Mouse (Mus musculus) neural tube, embryonic 12.5 days (tissue): ENCODE results near the gene Olfr1506. TPM values are rescaled to one million over a fixed set of nuclear protein-coding genes. Genes with fewer than 3 reads are reported as not detected.
"Not testable (repeated sequence)": the region's sequence is repeated elsewhere in the genome, so short reads cannot be mapped to it uniquely, and the experiment has no call there.

Experiments used
- ATAC-seq: fragments of 200-750 bp; cut with Nextera tagmentation; 2 replicates; pipeline ENCODE4 v1.8.0; 2017; ENCODE audit warnings: low read depth, mild to moderate bottlenecking, moderate TSS enrichment, moderate library complexity; ENCODE audit not compliant: low FRiP score
- H3K27ac ChIP-seq: fragments of 300-500 bp; sonication (generic); 2 replicates; pipeline ENCODE4 v1.5.1; 2016
- H3K27me3 ChIP-seq: fragments of 300-500 bp; sonication (generic); replicated peaks from 2 replicates; pipeline ENCODE4 v1.6.1; 2016; ENCODE audit warnings: mild to moderate bottlenecking
- H3K36me3 ChIP-seq: fragments of 300-500 bp; sonication (generic); 2 replicates; pipeline ENCODE4 v1.6.1; 2016; ENCODE audit warnings: mild to moderate bottlenecking
- H3K4me1 ChIP-seq: fragments of 300-500 bp; sonication (generic); 2 replicates; pipeline ENCODE4 v1.6.1; 2016
- H3K4me2 ChIP-seq: fragments of 300-500 bp; sonication (generic); replicated peaks from 2 replicates; pipeline ENCODE4 v1.6.1; 2016; ENCODE audit warnings: mild to moderate bottlenecking
- H3K4me3 ChIP-seq: fragments of 300-500 bp; sonication (generic); 2 replicates; pipeline ENCODE4 v1.5.1; 2016
- H3K9ac ChIP-seq: fragments of 300-500 bp; sonication (generic); 2 replicates; pipeline ENCODE4 v1.6.1; 2016; ENCODE audit warnings: mild to moderate bottlenecking
- H3K9me3 ChIP-seq: fragments of 300-500 bp; sonication (generic); 2 replicates; pipeline ENCODE4 v1.6.1; 2016; ENCODE audit warnings: mild to moderate bottlenecking
- WGBS: fragments of 180-500 bp; shearing (Covaris S2); methylation state at CpG from one replicate; pipeline ENCODE4 v1.1.7; 2016; 5-methylcytosine and 5-hydroxymethylcytosine counted together
- polyA plus RNA-seq: library from polyadenylated mRNA; unstranded; fragments of >200 nt; fragmentation: Nextera tagmentation; extraction: Ambion mirVana; gene quantifications from 2 replicates; pipeline ENCODE4 v1.2.1, GENCODE M21; 2016

Olfr1506 gene
- polyA plus RNA-seq: not detected in 2 replicates

DNA sequence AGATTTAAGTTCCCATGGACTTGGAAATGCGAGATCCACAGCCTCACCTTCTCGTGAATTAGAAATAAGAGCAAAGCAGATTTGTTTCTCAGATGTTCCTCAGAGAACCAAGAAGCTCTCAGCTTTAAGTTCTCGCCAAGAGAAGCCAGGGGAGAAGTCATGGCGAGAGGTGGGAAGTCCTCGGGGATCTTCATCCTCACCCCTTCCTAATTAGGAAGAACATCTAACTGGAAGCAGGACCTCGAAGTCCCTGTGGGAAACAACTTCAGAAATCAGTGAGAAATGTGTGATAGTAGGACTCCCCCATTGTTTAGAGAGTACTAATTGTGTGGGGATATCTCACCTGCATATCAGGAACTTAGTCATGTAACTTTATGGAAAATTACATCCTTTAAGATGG, at the start of gene Olfr1506:
Olfr1506 (minus strand) TSS at position 101 of the 400 bp plus-strand sequence.
- no CpG with 5 or more reads among the region's 6 CpGs for WGBS
- not testable (repeated sequence) for H3K9ac ChIP-seq, ATAC-seq, H3K4me3 ChIP-seq, H3K27me3 ChIP-seq, H3K27ac ChIP-seq, H3K4me1 ChIP-seq, H3K9me3 ChIP-seq, H3K4me2 ChIP-seq, H3K36me3 ChIP-seq

DNA sequence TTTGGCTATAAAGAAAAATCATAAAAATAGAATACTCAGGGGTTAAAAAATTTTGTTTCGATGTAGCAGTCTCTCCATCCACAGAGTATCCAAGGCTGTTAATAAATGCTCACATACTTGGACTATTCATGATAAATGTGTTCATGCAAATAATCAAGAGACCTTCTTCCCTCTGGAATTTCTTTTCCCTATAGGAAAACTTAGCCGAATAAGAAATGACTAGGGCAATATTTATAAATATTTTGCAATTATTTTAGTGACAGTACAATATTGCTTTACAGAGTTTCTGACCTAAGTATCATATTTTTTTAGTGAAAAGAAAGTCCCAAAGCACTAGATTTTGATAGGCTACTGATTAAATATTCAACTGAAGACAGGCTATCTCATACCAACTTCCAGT, 46.6 kb upstream of the Olfr1506 start, which contains the start of gene Olfr1271:
Olfr1271 (minus strand) TSS at position 101 of the 400 bp plus-strand sequence.
- Histone ChIP-seq H3K9me3 (no peaks in the 10 kb centered on the region), H3K36me3 (no peaks in the 10 kb centered on the region), H3K27ac (no peak within 1 kb of the TSS), H3K27me3 (no peaks in the 10 kb centered on the region), H3K9ac (no peak within 1 kb of the TSS), H3K4me2 (no peak within 1 kb of the TSS), H3K4me3 (no peak within 1 kb of the TSS), H3K4me1 (no peaks in the 10 kb centered on the region)
- 93% methylated on average over 2 of the region's 2 CpGs for WGBS
- ATAC-seq: no peak

DNA sequence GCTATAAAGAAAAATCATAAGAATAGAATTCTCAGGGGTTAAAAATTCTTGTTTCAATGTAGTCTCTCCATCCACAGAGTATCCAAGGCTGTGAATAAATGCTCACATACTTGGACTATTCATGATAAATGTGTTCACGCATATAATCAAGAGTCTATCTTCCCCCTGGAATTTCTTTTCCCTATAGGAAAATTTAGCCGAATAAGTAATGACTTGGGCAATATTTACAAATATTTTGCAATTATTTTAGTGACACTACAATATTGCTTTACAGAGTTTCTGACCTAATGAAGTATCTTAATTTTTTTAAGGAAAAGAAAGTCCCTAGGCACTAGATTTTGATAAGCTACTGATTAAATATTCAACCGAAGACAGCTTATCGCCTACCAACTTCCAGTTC, 33.2 kb upstream of the Olfr1506 start, which contains the start of gene Olfr142:
Olfr142 (minus strand) TSS at position 101 of the 400 bp plus-strand sequence.
- 94% methylated on average over 4 of the region's 4 CpGs for WGBS
- H3K27me3 ChIP-seq: no peaks in the 10 kb centered on the region
- no peak for ATAC-seq
- no peak within 1 kb of the TSS for H3K27ac ChIP-seq
- H3K9ac ChIP-seq: no peak within 1 kb of the TSS
- H3K9me3 ChIP-seq: no peaks in the 10 kb centered on the region
- H3K4me2 ChIP-seq: no peak within 1 kb of the TSS
- H3K4me1 ChIP-seq: no peaks in the 10 kb centered on the region
- no peaks in the 10 kb centered on the region for H3K36me3 ChIP-seq
- H3K4me3 ChIP-seq: no peak within 1 kb of the TSS

DNA sequence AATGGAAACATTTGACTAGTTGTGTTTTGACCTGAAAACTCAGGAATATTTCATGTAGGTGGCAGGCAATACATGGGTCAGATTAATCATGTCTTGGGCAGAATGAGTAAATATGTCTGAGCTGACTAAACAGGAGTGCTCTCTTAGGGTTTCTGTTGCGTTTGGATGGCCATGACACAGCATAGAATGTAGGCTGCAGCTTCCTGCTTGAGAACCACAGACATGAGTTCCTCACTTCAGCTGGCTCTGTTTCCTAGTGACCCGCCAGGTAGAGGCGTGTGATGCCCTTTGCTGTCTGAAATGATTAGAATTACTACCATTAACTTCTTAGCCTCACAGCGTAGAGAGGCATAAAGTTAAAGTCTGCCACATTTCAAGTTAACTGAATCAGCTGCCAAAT, 24.7 kb downstream of the Olfr1506 start:
- not testable (repeated sequence) for H3K36me3 ChIP-seq, ATAC-seq
- WGBS: no CpG with 5 or more reads among the region's 4 CpGs

DNA sequence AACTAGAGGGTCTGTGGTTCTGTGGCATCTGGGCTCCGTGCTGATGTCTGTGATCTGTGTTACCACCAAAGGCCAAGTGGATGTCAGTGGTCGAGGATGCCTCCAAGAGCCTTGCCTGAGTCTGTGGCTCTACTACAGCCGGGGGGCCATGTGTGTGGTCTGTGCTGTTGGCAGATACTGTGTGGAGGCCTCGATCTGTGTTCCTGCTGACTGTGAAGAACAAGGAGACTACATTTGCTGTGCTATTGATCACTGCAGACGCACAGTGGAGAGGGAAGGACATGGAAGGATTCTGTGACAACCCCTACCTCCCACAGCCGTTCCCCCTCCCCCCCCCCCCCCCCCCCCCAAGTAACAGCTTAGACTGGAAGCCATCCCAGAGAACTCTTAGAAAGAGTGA, 29.0 kb downstream of the Olfr1506 start:
- no CpG with 5 or more reads among the region's 6 CpGs for WGBS
- H3K36me3 ChIP-seq, H3K4me1 ChIP-seq, H3K27ac ChIP-seq, H3K9ac ChIP-seq, H3K9me3 ChIP-seq, H3K27me3 ChIP-seq, H3K4me3 ChIP-seq, ATAC-seq, H3K4me2 ChIP-seq: not testable (repeated sequence)

More for the DNA sequence above, 24.7 kb downstream of the Olfr1506 start:
- not testable (repeated sequence) for H3K4me1 ChIP-seq, H3K4me2 ChIP-seq, H3K27ac ChIP-seq, H3K27me3 ChIP-seq, H3K9ac ChIP-seq, H3K9me3 ChIP-seq, H3K4me3 ChIP-seq

DNA sequence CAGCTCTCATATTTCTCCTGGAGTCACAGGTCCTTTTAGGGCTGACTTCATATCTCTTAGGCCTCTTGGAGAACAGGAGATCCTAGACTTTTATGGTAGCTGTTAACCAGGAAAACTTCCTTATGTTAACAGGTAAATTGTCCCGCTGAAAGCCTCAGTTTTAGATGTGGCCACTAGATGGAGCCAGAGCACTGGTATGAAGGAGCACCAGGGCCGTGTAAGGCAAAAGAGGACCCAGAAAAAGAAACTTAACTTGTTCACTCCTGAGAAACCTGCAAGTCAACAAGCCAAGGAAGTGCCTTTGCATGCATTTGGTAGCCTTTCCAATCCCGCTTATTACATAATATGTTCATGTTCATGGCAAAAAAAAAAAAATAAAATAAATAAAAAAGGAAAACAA, 29.5 kb downstream of the Olfr1506 start:
- ATAC-seq, H3K4me2 ChIP-seq, H3K27me3 ChIP-seq, H3K36me3 ChIP-seq, H3K4me1 ChIP-seq, H3K9me3 ChIP-seq, H3K27ac ChIP-seq, H3K4me3 ChIP-seq, H3K9ac ChIP-seq: not testable (repeated sequence)
- WGBS: no CpG with 5 or more reads among the region's 3 CpGs

DNA sequence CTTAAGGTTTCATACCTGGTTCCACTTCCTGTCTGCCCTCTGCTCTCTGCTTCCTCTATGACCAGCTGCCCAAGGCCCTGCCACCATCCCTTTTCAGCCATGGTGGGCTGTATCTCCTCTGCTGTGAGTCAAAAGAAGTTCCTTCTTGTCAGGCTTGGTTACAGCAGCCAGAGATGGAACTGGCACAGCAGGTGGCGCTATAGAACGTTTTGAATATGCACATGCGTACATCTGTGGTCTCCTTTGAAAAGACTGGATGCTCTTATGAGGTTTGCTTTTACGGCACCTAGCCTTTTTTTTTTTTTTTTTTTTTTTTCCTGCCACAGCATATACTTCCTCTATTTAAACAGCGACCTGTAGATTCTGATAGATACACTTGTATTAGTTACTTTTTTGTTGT, 37.2 kb downstream of the Olfr1506 start:
- not testable (repeated sequence) for H3K27ac ChIP-seq, H3K9ac ChIP-seq, H3K36me3 ChIP-seq, H3K4me2 ChIP-seq, H3K4me1 ChIP-seq, ATAC-seq, H3K4me3 ChIP-seq, H3K9me3 ChIP-seq, H3K27me3 ChIP-seq
- no CpG with 5 or more reads among the region's 5 CpGs for WGBS

DNA sequence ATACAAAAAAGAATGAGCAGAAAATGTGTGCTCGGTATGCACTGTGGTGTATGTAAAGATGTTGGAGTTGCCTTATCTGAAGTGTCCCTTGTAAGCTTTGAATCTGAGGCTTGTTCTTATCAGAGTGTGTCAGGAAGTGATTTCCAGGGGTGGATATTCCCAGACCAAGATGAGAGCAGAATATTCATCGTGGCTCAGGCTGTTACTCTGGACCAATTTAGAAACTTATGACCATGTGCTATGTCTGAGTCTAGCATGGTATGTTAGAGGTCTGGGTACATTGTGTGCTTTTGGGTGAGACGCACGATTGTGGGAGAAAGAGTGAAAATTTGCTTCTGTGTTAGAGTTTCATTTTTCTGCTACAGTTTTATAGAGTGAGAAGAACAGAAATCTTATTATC, 38.2 kb downstream of the Olfr1506 start:
- not testable (repeated sequence) for H3K9me3 ChIP-seq, H3K9ac ChIP-seq, H3K4me3 ChIP-seq, H3K27ac ChIP-seq, H3K4me2 ChIP-seq, H3K4me1 ChIP-seq, H3K27me3 ChIP-seq, H3K36me3 ChIP-seq, ATAC-seq
- WGBS: no CpG with 5 or more reads among the region's 4 CpGs

Other genes starting within 250 kb of the Olfr1506 start
- not detected in 2 replicates for gene Olfr1261, start 233.3 kb downstream of the Olfr1506 start, polyA plus RNA-seq
- not detected in 2 replicates for gene Olfr1262, start 224.3 kb downstream of the Olfr1506 start, polyA plus RNA-seq
- gene Olfr1263, start 212.4 kb downstream of the Olfr1506 start, polyA plus RNA-seq: not detected in 2 replicates
- gene Olfr1264, start 198.9 kb downstream of the Olfr1506 start, polyA plus RNA-seq: not detected in 2 replicates
- not detected in 2 replicates for gene Olfr1265, start 189.2 kb downstream of the Olfr1506 start, polyA plus RNA-seq
- gene Olfr140, start 160.9 kb downstream of the Olfr1506 start, polyA plus RNA-seq: not detected in 2 replicates
- gene Olfr1269, start 103.1 kb downstream of the Olfr1506 start, polyA plus RNA-seq: not detected in 2 replicates
- not detected in 2 replicates for gene Olfr32, start 82.2 kb downstream of the Olfr1506 start, polyA plus RNA-seq
- not detected in 2 replicates for gene Olfr1270, start 71.4 kb downstream of the Olfr1506 start, polyA plus RNA-seq
- gene Olfr142, start 33.1 kb upstream of the Olfr1506 start, polyA plus RNA-seq: not detected in 2 replicates
- not detected in 2 replicates for gene Olfr1271, start 46.5 kb upstream of the Olfr1506 start, polyA plus RNA-seq
- not detected in 2 replicates for gene Olfr1272, start 68.3 kb upstream of the Olfr1506 start, polyA plus RNA-seq
- 0.08 TPM in 1 of 2 replicates, not detected in the other for gene Gm13769, start 97.7 kb upstream of the Olfr1506 start, polyA plus RNA-seq
- not detected in 2 replicates for gene Olfr1274-ps, start 174.2 kb upstream of the Olfr1506 start, polyA plus RNA-seq